In genomic region chr13:97937919-97938318, GRCm38 (mm10) we compare ENCODE assay signal across 8 mouse cellular contexts.
A peak's percentile ranks its signal among the peaks of the same experiment; 100 is the strongest.
DNase-seq lines count a peak whose midpoint lies in the region; ATAC-seq lines count a peak whose summit lies in the region.
"Had no signal": no experiment of that assay in that cellular context is flagged by ENCODE, and none has a peak within 500 bp of the region (broad histone marks: within the 10 kb centered on the region; RNA-seq: fewer than 3 reads in every experiment).

No protein-coding gene starts in this region.

- no peak overlapping the region for H3K9ac ChIP-seq in liver, embryonic 12.5 days
- H3K9ac ChIP-seq in forebrain, embryonic 14.5 days (ENCODE audit: low read length): no peak overlapping the region
- no peak overlapping the region for H3K9ac ChIP-seq in limb, embryonic 11.5 days (ENCODE audit: low read length)

- H3K9me3 ChIP-seq in liver, embryonic 12.5 days (replicated peaks): no peaks in the 10 kb centered on the region
- H3K9me3 ChIP-seq in forebrain, embryonic 14.5 days (replicated peaks; ENCODE audit: control insufficient read depth, low read length): no peaks in the 10 kb centered on the region
- H3K9me3 ChIP-seq in limb, embryonic 11.5 days (ENCODE audit: control insufficient read depth, low read length): no peaks in the 10 kb centered on the region
- H3K9me3 ChIP-seq: megakaryocyte, embryonic 14.5 days had no signal

- H3K36me3 ChIP-seq in liver, embryonic 12.5 days: no peaks in the 10 kb centered on the region
- H3K36me3 ChIP-seq in forebrain, embryonic 14.5 days (ENCODE audit: control insufficient read depth, insufficient read depth, low read length): no peaks in the 10 kb centered on the region
- no peaks in the 10 kb centered on the region for H3K36me3 ChIP-seq in limb, embryonic 11.5 days (ENCODE audit: control insufficient read depth, insufficient read depth, low read length)

- H3K4me1 ChIP-seq in liver, embryonic 12.5 days: no peaks in the 10 kb centered on the region
- 0 out of 2 replicates have a peak, but pooled peaks cover 3% of the 10 kb centered on the region for H3K4me1 ChIP-seq in forebrain, embryonic 14.5 days (ENCODE audit: control insufficient read depth, insufficient read depth, low read length)
- peaks cover 22% of the 10 kb centered on the region for H3K4me1 ChIP-seq in limb, embryonic 11.5 days (ENCODE audit: control insufficient read depth, insufficient read depth, low read length)

- DNase-seq in liver (peak; percentile 45), MN1 (ENCODE audit: low spot score) (peak; percentile 75)
- peak; percentile 50 for DNase-seq in c-Kit-positive CD71-negative TER-119-negative erythroid progenitor cells, embryonic 14.5 days (ENCODE audit: low read depth)
- peak; percentile 89 for DNase-seq in forebrain, embryonic 14.5 days (ENCODE audit: low spot score)
- peak; percentile 79 for DNase-seq in limb, embryonic 11.5 days (ENCODE audit: low spot score)
- DNase-seq in retina, embryonic 14.5 days (ENCODE audit: low spot score): peak; percentile 89

- 17% methylated on average over 7 of the region's 7 CpGs for WGBS in liver, embryonic 12.5 days (ENCODE audit: insufficient replicate concordance)
- 16% methylated on average over 7 of the region's 7 CpGs for WGBS in forebrain, embryonic 14.5 days
- WGBS in limb, embryonic 11.5 days: 21% methylated on average over 7 of the region's 7 CpGs

- H3K4me2 ChIP-seq in liver, embryonic 12.5 days: no peak overlapping the region
- H3K4me2 ChIP-seq in forebrain, embryonic 14.5 days (ENCODE audit: low read length): no peak overlapping the region
- H3K4me2 ChIP-seq in limb, embryonic 11.5 days (ENCODE audit: low read depth, severe bottlenecking): no peak overlapping the region

- H3K27me3 ChIP-seq in liver, embryonic 12.5 days (replicated peaks): no peaks in the 10 kb centered on the region
- H3K27me3 ChIP-seq in forebrain, embryonic 14.5 days (replicated peaks; ENCODE audit: control insufficient read depth, insufficient read depth, low read length): no peaks in the 10 kb centered on the region
- no peaks in the 10 kb centered on the region for H3K27me3 ChIP-seq in limb, embryonic 11.5 days (ENCODE audit: control insufficient read depth, insufficient read depth, low read length)

- no peak overlapping the region for H3K4me3 ChIP-seq in liver, embryonic 12.5 days
- no peak overlapping the region for H3K4me3 ChIP-seq in forebrain, embryonic 14.5 days (ENCODE audit: low read depth, low read length)
- H3K4me3 ChIP-seq in limb, embryonic 11.5 days (ENCODE audit: low read depth, low read length): no peak overlapping the region
- H3K4me3 ChIP-seq: megakaryocyte, embryonic 14.5 days had no signal

- H3K27ac ChIP-seq in liver, embryonic 12.5 days: no peak overlapping the region
- no peak overlapping the region for H3K27ac ChIP-seq in forebrain, embryonic 14.5 days (ENCODE audit: low read depth, low read length)
- H3K27ac ChIP-seq in limb, embryonic 11.5 days (replicated peaks; ENCODE audit: low read depth, low read length): no peak overlapping the region

- no peak for ATAC-seq in liver, embryonic 12.5 days
- 0 out of 2 replicates have a peak, but pooled peaks have one; percentile 57 for ATAC-seq in forebrain, embryonic 14.5 days
- no peak for ATAC-seq in limb, embryonic 11.5 days (ENCODE audit: insufficient number of reproducible peaks, low FRiP score, low TSS enrichment, low read depth)
